Mouse (Mus musculus) spleen, adult 2 months (tissue): ENCODE data around the gene Best2.

Experiments used
- CTCF ChIP-seq: fragments of 200-500 bp; IDR thresholded peaks from 2 replicates; pipeline ENCODE4 v1.5.1; 2011; ENCODE audit warnings: mild to moderate bottlenecking, inconsistent platforms; ENCODE audit not compliant: insufficient read depth, insufficient read length, insufficient replicate concordance; ENCODE audit errors: extremely low read depth
- POLR2A ChIP-seq: fragments of 200-500 bp; IDR thresholded peaks from 2 replicates; pipeline ENCODE4 v1.6.1; 2011; ENCODE audit warnings: low read depth, low read length, inconsistent platforms

DNA sequence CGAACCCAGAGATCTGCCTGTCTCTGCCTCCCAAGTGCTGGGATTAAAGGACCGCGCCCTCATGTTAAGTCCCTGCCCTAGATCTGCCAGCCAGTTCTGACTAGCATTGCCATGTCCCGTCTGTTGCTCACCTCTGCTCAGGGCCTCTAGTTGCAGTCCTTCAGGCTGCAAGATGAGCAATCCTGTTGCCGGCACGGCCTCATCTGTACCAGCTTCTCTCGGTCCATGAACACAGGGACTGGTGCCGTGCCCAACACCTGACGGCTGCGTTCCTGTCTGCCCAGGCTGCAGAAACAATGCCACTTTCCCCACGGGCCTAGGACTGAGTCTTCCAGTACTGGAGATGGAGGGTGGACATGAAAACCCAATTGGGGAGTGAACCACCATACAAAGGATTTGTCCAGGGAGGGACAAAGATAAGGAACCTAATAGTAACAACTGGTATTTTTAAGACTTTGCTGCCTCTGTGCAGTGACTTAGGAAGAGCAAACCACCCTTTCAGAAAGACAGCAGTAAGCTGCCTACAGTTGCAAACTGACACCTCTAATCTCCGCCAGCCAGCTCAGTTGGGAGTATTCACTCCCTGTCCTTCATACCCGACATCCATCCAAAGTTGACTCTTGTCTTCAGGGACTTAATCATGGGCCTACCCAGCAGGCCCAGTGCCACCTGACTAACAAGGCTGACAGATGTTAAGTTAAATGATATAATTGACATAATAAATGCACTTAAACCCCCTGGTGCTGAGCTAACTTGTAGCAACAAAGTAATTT is 46.6 kb downstream of the Best2 start:
- TF ChIP-seq POLR2A (no peak), CTCF (no peak)
